Mouse (Mus musculus) C2C12 (cell line): Measurements from ENCODE around the gene Rsph10b.

ENCODE experiments used
- CEBPB ChIP-seq: IDR thresholded peaks from one replicate; pipeline ENCODE4 v1.6.1; 2011; ENCODE audit warnings: low read depth, mild to moderate bottlenecking, control low read depth, moderate library complexity
- CTCF ChIP-seq: IDR thresholded peaks from one replicate; pipeline ENCODE4 v1.5.1; 2011; ENCODE audit not compliant: control insufficient read depth, insufficient read depth, insufficient read length
- MAX ChIP-seq: IDR thresholded peaks from one replicate; pipeline ENCODE4 v1.6.1; 2011; ENCODE audit warnings: mild to moderate bottlenecking, control low read depth
- MYOG ChIP-seq: IDR thresholded peaks from one replicate; pipeline ENCODE4 v1.6.1; 2011; ENCODE audit not compliant: control insufficient read depth, insufficient read length; ENCODE audit errors: extremely low read depth
- USF1 ChIP-seq: IDR thresholded peaks from one replicate; pipeline ENCODE4 v1.6.1; 2011; ENCODE audit warnings: low read depth, mild to moderate bottlenecking, control low read depth, moderate library complexity

- TF ChIP-seq CTCF (no peak), USF1 (no peak), MAX (no peak), CEBPB (no peak), MYOG (no peak)
These were observed 42.7 kb downstream of the Rsph10b start for GRCm38 (mm10) chr5:143975631-143975933.
